Mouse (Mus musculus) myocyte (in vitro differentiated cells): ENCODE results near the gene Parvg.

Experiments
- CEBPB ChIP-seq: IDR thresholded peaks from 2 replicates; pipeline ENCODE4 v1.6.1; 2011; ENCODE audit warnings: mild to moderate bottlenecking, moderate library complexity; ENCODE audit not compliant: poor library complexity, insufficient read depth, severe bottlenecking
- MYOD1 ChIP-seq, 3 experiments: IDR thresholded peaks; one replicate each; pipeline ENCODE4 v1.6.1; 2011; ENCODE audit warnings: control low read depth in 2 of 3, low read depth in 2 of 3, mild to moderate bottlenecking in 2 of 3, moderate library complexity in 1 of 3; ENCODE audit not compliant: insufficient read length in 2 of 3, control insufficient read depth in 1 of 3
- POLR2A ChIP-seq: IDR thresholded peaks from one replicate; pipeline ENCODE4 v1.6.1; 2011; ENCODE audit warnings: low read depth, mild to moderate bottlenecking, control low read depth, moderate library complexity; ENCODE audit not compliant: insufficient read length
- TCF12 ChIP-seq: IDR thresholded peaks from one replicate; pipeline ENCODE4 v1.6.1; 2011; ENCODE audit warnings: mild to moderate bottlenecking, control low read depth; ENCODE audit not compliant: poor library complexity, insufficient read depth, severe bottlenecking
- USF1 ChIP-seq: IDR thresholded peaks from one replicate; pipeline ENCODE4 v1.6.1; 2011; ENCODE audit warnings: low read depth, mild to moderate bottlenecking, control low read depth, moderate library complexity

DNA sequence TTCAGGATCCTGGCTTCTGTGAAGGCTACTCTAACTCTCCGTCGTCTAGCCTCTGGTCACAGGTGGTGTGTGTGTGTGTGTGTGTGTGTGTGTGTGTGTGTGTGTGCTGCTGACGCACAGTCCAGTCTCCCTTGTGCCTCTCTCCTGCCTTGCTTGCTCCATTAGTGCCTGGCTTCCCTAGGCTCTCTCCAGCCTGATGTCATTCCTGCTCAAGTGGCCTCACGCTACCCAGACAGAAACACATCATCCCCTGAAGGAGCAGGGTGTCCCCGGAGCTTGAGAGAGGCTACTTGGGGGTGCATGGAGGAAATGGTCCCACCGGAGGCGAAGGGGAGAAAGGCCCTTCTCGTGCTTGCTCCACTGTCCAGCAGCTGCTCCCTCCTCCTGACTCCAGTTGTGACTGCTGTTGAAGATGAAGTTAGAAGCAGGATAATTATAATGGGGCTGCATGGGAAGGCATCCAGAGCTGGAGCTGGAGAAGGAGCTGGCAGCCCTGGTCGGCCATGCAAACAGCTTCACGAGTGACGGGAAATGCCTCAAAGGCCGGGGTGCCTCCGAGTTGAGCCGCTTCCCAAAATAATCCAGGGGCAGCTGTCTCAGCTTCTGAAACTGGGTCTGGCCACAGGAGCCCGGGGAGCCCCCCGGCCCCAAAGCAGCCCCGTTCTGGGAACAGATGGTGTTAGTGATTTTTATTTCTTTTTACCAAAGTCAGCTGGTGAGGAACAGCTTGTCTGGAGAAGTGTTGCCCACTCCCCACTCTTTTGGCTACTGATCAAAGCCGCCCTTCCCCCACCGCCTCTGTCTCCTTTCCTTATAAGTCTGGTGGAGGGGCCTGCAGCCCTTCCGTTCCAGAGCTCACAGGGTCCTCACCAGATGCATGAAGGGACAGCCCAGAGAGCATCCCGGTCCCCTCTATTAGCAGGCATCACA lies 28.4 kb downstream of the Parvg start:
- TF ChIP-seq TCF12 (no peak), POLR2A (no peak), USF1 (no peak), MYOD1 (IDR thresholded peaks at IDR 0.05; ENCODE audit: control insufficient read depth in 1 of 3, insufficient read length in 2 of 3, low read depth in 2 of 3) (peak in 2 of 3 experiments; percentile 10 to 11), CEBPB (no peak)
